ENCODE assay signal across 8 mouse cellular contexts in genomic region chr17:50469543-50470431, GRCm38 (mm10). TPM values are rescaled to one million over a fixed set of nuclear protein-coding genes. Genes with fewer than 3 reads are reported as not detected.
DNase-seq lines count a peak whose midpoint lies in the region; ATAC-seq and TF ChIP-seq lines count a peak whose summit lies in the region.

No protein-coding gene starts in this region.

- peaks cover 13% of the 10 kb centered on the region for H3K4me1 ChIP-seq in bone marrow macrophage, adult 2 months (ENCODE audit: control insufficient read depth, insufficient read depth, low read length)
- H3K4me1 ChIP-seq in forebrain, embryonic 15.5 days, result peaks cover 20% of the 10 kb centered on the region
- H3K4me1 ChIP-seq in hindbrain, postnatal 0 days (ENCODE audit: insufficient read depth, low read length), result peaks cover 9% of the 10 kb centered on the region; the same call in 1 of the 2 replicates
- peaks cover 4% of the 10 kb centered on the region; the same call in 1 of the 2 replicates for H3K4me1 ChIP-seq in spleen, adult 2 months (ENCODE audit: control insufficient read depth, insufficient read depth, insufficient read length)

- H3K27ac ChIP-seq in bone marrow macrophage, adult 2 months (ENCODE audit: insufficient read depth, low read depth, low read length), result peak overlapping the region; percentile 95
- peak overlapping the region; percentile 85 for H3K27ac ChIP-seq in forebrain, embryonic 15.5 days (replicated peaks)
- peak overlapping the region; percentile 49 for H3K27ac ChIP-seq in hindbrain, postnatal 0 days
- H3K27ac ChIP-seq in spleen, adult 2 months (ENCODE audit: insufficient read depth, low read length), result peak overlapping the region; percentile 89

- TF ChIP-seq POLR2A in bone marrow macrophage, adult 2 months (IDR thresholded peaks at IDR 0.05; ENCODE audit: borderline replicate concordance, low read depth, low read length), result no peak
- no peak for TF ChIP-seq POLR2A in spleen, adult 2 months (IDR thresholded peaks at IDR 0.05; ENCODE audit: low read depth, low read length)

- peak; percentile 91 for ATAC-seq in forebrain, embryonic 15.5 days (replicated peaks)
- ATAC-seq in hindbrain, postnatal 0 days, result peak; percentile 83
- ATAC-seq in megakaryocyte progenitor cell, adult 5-6 weeks (replicated peaks; ENCODE audit: poor library complexity), result peak; percentile 63

- 4% methylated on average over 13 of the region's 13 CpGs for WGBS in forebrain, embryonic 15.5 days
- 9% methylated on average over 13 of the region's 13 CpGs for WGBS in hindbrain, postnatal 0 days
- 4% methylated on average over 13 of the region's 13 CpGs for WGBS in spleen, adult 2 months

- peak; percentile 93 for DNase-seq in CD4-positive, CD25-positive, alpha-beta regulatory T cell, adult 2 months (ENCODE audit: low read depth, low spot score)
- DNase-seq in hindbrain, postnatal 0 days (ENCODE audit: low spot score), result peak; percentile 83
- peak; percentile 37 to 57 for DNase-seq in left cerebral cortex, postnatal 10 days (ENCODE audit: extremely low spot score in 1 of 2, low spot score in 2 of 2)
- DNase-seq in spleen, adult 2 months (ENCODE audit: low read depth in 1 of 2, low spot score in 2 of 2), result peak; percentile 57 to 84
- DNase-seq in gastrocnemius, postnatal 25 days, result no peak

- no peaks in the 10 kb centered on the region for H3K9me3 ChIP-seq in forebrain, embryonic 15.5 days
- H3K9me3 ChIP-seq in hindbrain, postnatal 0 days (ENCODE audit: low read length), result no peaks in the 10 kb centered on the region

- peak overlapping the region; percentile 66 for H3K4me3 ChIP-seq in bone marrow macrophage, adult 2 months (ENCODE audit: insufficient read depth, low read length)
- peak overlapping the region; percentile 28 for H3K4me3 ChIP-seq in forebrain, embryonic 15.5 days
- H3K4me3 ChIP-seq in hindbrain, postnatal 0 days (ENCODE audit: low read length), result peak overlapping the region; percentile 10; the same call in 1 of the 2 replicates
- peak overlapping the region; percentile 53 for H3K4me3 ChIP-seq in spleen, adult 2 months (ENCODE audit: extremely low read depth, insufficient read depth, insufficient read length)

- peak overlapping the region; percentile 45 for H3K4me2 ChIP-seq in forebrain, embryonic 15.5 days (replicated peaks)
- H3K4me2 ChIP-seq in hindbrain, postnatal 0 days (ENCODE audit: low read depth, low read length), result peak overlapping the region; percentile 48

- intact Hi-C loops in left cerebral cortex, postnatal 10 days (cut with DNase I), result no loop called here

- TF ChIP-seq CTCF in bone marrow macrophage, adult 2 months (IDR thresholded peaks at IDR 0.05; ENCODE audit: low read depth, low read length), result no peak
- TF ChIP-seq CTCF in hindbrain, postnatal 0 days (IDR thresholded peaks at IDR 0.05; ENCODE audit: low read depth), result no peak
- TF ChIP-seq CTCF in spleen, adult 2 months (IDR thresholded peaks at IDR 0.05; ENCODE audit: extremely low read depth, insufficient read depth, insufficient read length, insufficient replicate concordance), result no peak

- H3K27me3 ChIP-seq in forebrain, embryonic 15.5 days, result no peaks in the 10 kb centered on the region
- no peaks in the 10 kb centered on the region for H3K27me3 ChIP-seq in hindbrain, postnatal 0 days (ENCODE audit: insufficient read depth, low read length)
- no peaks in the 10 kb centered on the region for H3K27me3 ChIP-seq in spleen, adult 2 months (ENCODE audit: control insufficient read depth, insufficient read depth, low read length)

- H3K9ac ChIP-seq in forebrain, embryonic 15.5 days (replicated peaks), result peak overlapping the region; percentile 26; the same call in 1 of the 2 replicates
- no peak overlapping the region for H3K9ac ChIP-seq in hindbrain, postnatal 0 days (replicated peaks; ENCODE audit: low read length)

- H3K36me3 ChIP-seq in forebrain, embryonic 15.5 days, result no peaks in the 10 kb centered on the region
- H3K36me3 ChIP-seq in hindbrain, postnatal 0 days (ENCODE audit: insufficient read depth, low read length), result no peaks in the 10 kb centered on the region
- H3K36me3 ChIP-seq in spleen, adult 2 months (ENCODE audit: control insufficient read depth, insufficient read depth, low read length), result no peaks in the 10 kb centered on the region

RNA-seq across cellular contexts. Expression of gene Plcl2, which starts 39.4 kb away (rescaled TPM):
- 29.9 and 30.9 TPM in 2 replicates for polyA plus RNA-seq in bone marrow macrophage, adult 2 months (2012; ENCODE audit: insufficient read depth, insufficient read length, missing spikeins)
- polyA plus RNA-seq in forebrain, embryonic 15.5 days (2015; fragmentation: Nextera tagmentation; extraction: Ambion mirVana), result 10.2 and 11.6 TPM in 2 replicates
- 41.2 and 45.1 TPM in 2 replicates for total RNA-seq in hindbrain, postnatal 0 days (2014; rRNA removed)
- 7.9 and 8.3 TPM in 2 replicates for polyA plus RNA-seq in hindbrain, postnatal 0 days (2015; fragmentation: Nextera tagmentation; extraction: Ambion mirVana)
- 10 to 100 TPM; 61.7 to 64.4 TPM for total RNA-seq in left cerebral cortex, postnatal 10 days (2021)
- total RNA-seq in megakaryocyte progenitor cell, adult 5-6 weeks (2015), result 25.0 and 29.6 TPM in 2 replicates
- 28.1 and 28.5 TPM in 2 replicates for total RNA-seq in megakaryocyte progenitor cell, adult 5-6 weeks (2017)
- polyA plus RNA-seq in spleen, adult 2 months (2012; rRNA removed), result 11.5 and 12.6 TPM in 2 replicates
- total RNA-seq in gastrocnemius, postnatal 25 days (2021), result 10 to 100 TPM; 27.0 to 32.7 TPM

Comparison
In these comparisons a context has a peak if more than half of its experiments do, and no peak if none do; other contexts are left out.
1. H3K4me3 ChIP-seq: peak in every context shown above with its lines; median percentile 66 in bone marrow macrophage, adult 2 months; 53 in spleen, adult 2 months; 28 in forebrain, embryonic 15.5 days; 10 in hindbrain, postnatal 0 days.